Mouse (Mus musculus): ENCODE results near the gene Cmtr2.

Gene Cmtr2

GRCm38 (mm10) chr8:110215365-110215764 lies at the start of gene Cmtr2:
Gene Cmtr2, plus strand, starts transcription at chr8:110215665.
- in situ Hi-C loops (cut with MboI, MseI), result loop anchor here (5.0 kb wide), 1 partner anchor 618 kb away; no protein-coding TSS in a partner anchor

- in situ Hi-C loops (cut with MboI, MseI), result no loop called here
Observed at GRCm38 (mm10) chr8:110166270-110166669, 49.2 kb upstream of the Cmtr2 start.

- in situ Hi-C loops (cut with MboI, MseI), result no loop called here
Observed at GRCm38 (mm10) chr8:110168046-110168445, 47.4 kb upstream of the Cmtr2 start, which contains the start of gene Calb2. Gene Calb2, minus strand, starts transcription at chr8:110168210.

- in situ Hi-C loops (cut with MboI, MseI), result no loop called here
Observed at GRCm38 (mm10) chr8:110172161-110172560, 43.3 kb upstream of the Cmtr2 start.

DNA sequence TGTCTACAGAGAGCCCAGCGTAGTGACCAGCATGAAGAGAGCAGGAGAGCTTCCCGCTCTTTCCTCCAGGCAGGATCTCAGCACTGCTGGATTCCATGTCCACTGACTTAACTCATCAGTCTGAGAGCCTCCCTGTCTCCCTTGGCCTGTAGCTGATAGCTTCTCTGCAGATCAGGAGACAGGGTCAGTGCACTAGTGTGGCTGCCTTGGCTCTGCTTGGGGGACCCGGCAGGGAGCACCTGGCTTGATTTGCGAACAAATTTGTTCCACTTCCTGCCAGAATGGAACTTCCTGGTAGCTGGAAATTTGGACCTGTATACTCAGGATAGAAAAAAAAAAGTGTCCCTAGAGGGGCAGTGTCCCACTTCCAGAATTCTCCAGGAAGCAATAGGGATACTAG lies 40.6 kb upstream of the Cmtr2 start:
- in situ Hi-C loops (cut with MboI, MseI), result no loop called here

DNA sequence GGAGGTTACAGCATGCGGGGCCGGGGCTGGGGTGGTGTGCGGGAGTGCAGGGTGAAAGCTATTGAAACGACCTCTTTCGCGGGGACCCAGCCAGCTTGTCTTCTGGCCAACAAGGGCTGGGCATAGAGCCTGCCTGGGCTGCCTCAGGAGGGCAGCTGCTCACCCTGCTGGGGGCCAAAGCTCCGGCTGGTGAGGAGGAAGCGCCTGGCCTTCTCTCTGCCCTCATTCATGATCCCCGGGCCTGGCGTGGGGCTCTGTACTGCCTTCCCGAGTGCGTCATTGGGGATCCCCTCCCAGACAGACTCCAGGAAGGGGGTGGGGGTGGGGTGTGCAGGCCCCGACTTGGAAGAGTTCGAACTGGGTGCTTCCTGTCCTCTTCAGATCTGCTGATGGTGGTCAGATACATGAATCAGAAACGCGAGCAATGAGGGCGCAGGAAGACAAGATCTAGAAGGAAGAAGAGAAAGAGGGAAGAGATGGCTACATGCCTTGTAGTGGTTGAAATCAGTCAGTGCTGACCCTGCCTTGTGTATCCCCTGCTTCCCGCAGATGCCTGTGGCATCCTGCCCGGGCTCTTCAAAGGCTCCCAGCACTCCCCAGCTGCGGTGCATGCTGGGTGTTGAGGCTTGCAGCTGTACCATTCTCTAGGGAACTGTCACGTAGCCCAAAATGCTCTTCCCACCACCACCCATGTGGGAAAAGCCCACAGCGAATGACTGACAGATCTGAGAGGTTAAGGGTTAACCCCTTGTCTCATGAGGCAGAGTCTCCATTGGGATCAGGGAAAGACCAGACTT lies 37.9 kb upstream of the Cmtr2 start:
- in situ Hi-C loops (cut with MboI, MseI), result no loop called here

- in situ Hi-C loops (cut with MboI, MseI), result no loop called here
Observed at GRCm38 (mm10) chr8:110182735-110183367, 32.6 kb upstream of the Cmtr2 start.

DNA sequence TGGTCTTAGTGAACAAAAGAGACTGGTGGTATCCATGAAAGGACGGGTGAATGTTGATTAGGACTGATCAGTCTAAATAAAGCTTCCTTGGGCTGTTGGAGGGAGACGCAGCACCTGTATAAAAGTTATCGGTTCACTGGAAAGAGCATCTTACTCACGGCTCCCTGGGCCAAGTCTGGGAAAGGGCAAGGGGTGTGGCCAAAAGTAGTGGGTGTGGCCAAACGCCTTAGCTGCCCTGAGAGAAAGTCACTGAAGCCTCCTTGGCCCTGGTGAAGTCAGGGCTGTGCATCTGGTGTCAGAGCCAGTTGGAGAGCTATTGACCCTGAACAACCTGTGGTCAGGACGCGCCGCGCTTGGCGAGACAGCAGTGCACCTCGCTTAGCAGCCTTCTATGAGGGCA lies 31.7 kb upstream of the Cmtr2 start:
- in situ Hi-C loops (cut with MboI, MseI), result no loop called here

- in situ Hi-C loops (cut with MboI, MseI), result no loop called here
Observed at GRCm38 (mm10) chr8:110185538-110185937, 29.9 kb upstream of the Cmtr2 start.

- in situ Hi-C loops (cut with MboI, MseI), result no loop called here
Observed at GRCm38 (mm10) chr8:110188961-110189750, 26.3 kb upstream of the Cmtr2 start.

DNA sequence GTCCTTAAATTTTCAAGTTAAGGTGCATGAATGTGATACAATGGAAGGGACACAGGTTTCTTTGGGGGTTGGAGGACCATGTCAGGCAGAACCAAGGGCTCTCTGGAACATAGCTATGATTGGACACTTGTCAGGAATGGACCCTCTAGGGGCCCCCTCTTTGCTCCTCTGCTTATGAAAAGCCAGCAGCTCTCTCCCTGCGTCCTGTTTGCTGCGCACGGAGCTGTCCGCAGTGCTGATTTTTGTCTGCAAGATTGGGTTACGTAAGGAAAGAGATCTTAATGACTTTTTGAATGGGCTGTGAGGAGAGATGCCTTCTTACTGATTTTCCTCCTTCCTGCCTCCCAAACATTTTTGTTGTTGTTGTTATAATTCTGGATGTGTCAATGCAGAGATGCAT lies 18.8 kb upstream of the Cmtr2 start:
- in situ Hi-C loops (cut with MboI, MseI), result no loop called here

DNA sequence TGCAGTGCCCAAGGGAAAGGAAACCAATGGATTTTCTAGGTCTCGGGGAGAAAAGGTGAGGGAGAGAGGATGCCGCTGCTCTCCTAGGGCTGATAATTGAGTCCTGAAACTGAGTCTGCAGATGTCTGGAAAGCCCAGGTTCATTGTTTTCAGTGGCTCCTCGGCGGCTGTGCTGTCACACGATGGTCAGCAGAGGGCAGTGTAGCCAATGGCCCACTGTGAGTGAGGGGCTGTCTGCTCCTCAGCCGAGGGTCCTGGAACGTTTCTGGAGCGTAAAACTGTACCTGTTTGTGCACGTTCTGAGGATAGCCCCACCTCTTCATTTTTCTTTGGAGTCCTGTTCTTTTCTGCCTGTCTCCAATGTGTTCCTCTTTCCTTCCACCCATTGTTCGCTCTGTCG lies 13.7 kb upstream of the Cmtr2 start:
- in situ Hi-C loops (cut with MboI, MseI), result no loop called here

DNA sequence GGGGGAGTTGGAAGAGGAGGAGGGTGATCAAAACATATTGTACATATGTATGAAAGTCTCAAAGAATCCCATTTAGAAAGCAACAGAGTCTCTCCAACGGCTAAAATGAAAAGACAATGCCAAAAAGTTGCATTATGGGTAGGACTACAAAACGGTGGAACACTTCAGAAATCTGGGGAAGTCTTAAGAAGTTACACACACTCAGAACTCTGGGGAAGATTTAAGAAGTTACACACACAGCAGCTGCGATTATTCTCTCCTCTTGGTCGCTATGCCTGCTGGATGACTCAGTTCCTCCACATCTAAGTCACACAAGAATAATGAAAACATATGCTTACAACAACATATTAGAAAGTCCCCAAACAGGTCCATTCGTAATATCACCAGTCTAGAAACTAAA lies 788 bp downstream of the Cmtr2 start:
- in situ Hi-C loops (cut with MboI, MseI), result loop anchor here (5.0 kb wide), 1 partner anchor 619 kb away; no protein-coding TSS in a partner anchor

- in situ Hi-C loops (cut with MboI, MseI), result loop anchor here (5.0 kb wide), 1 partner anchor 620 kb away; no protein-coding TSS in a partner anchor
Observed at GRCm38 (mm10) chr8:110217198-110217597, 1.7 kb downstream of the Cmtr2 start.

DNA sequence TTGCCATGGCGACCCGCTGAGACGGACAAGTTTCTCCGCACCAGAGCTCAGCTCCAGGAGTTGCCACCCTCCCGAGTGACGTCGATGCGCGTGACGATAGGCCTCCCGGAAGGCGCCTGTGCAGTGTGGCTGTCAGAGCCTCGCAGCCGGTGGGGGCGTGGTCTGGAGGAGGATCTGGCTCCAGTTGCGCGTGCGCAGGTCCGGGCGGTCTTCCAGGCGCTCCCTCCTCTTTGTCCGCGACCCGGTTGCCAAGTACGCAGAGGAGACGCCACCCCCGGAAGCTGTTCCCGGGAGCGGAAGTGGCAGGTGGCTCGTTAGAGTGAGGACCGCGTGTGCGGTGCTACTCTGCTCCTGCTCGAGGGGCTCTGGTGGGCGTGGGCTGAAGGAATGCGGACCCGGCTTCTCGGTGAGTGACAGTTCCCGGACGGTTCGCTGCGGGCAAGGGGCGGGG lies 2.2 kb downstream of the Cmtr2 start:
- in situ Hi-C loops (cut with MboI, MseI), result loop anchor here (5.0 kb wide), 1 partner anchor 620 kb away; no protein-coding TSS in a partner anchor

- in situ Hi-C loops (cut with MboI, MseI), result loop anchor here (5.0 kb wide), 1 partner anchor 621 kb away; no protein-coding TSS in a partner anchor
Observed at GRCm38 (mm10) chr8:110218511-110218910, 3.0 kb downstream of the Cmtr2 start.

DNA sequence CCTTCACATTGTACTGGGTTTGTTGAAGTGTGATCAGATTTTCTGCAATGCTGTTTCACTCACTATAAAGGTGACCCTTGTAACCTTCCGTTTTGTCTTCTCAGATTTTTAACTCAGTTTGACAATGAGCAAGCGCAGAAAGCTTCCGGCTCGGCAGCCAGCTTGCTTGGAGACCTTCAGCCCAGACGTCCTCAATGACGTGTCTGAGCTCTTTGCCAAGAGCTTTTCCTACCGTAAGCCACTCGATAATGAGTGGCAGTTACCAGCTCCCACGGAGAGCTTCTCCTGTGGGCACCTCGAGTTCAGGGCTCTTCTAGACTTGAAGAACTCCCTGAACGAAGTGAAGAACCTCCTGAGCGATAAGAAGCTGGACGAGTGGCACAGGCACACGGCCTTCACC lies 5.5 kb downstream of the Cmtr2 start:
- in situ Hi-C loops (cut with MboI, MseI), result loop anchor here (10.0 kb wide), 1 partner anchor 1326 kb away; no protein-coding TSS in a partner anchor

GRCm38 (mm10) chr8:110230803-110231202 lies 15.3 kb downstream of the Cmtr2 start:
- in situ Hi-C loops (cut with MboI, MseI), result no loop called here

- in situ Hi-C loops (cut with MboI, MseI), result no loop called here
Observed at GRCm38 (mm10) chr8:110242278-110243177, 27.1 kb downstream of the Cmtr2 start.

DNA sequence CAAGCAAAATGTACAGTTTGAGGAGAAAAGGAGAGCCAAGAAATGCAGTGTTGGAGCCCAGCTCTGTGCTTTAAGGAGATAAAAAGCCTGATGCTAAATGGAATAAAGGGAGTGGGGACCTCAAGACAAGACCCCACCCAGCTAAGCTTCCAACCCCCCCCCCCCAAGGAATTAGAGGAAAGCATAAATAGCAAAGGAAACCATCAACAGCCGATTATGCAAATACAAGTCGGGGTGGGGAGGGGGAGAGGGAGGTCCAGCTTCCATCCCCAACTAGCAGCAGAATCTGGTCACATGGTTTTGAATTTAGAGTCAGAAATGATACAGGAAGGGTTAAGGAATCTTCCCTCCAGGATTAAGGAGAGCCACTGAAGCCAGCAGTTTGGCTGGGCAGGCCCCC lies 29.1 kb downstream of the Cmtr2 start:
- in situ Hi-C loops (cut with MboI, MseI), result no loop called here

DNA sequence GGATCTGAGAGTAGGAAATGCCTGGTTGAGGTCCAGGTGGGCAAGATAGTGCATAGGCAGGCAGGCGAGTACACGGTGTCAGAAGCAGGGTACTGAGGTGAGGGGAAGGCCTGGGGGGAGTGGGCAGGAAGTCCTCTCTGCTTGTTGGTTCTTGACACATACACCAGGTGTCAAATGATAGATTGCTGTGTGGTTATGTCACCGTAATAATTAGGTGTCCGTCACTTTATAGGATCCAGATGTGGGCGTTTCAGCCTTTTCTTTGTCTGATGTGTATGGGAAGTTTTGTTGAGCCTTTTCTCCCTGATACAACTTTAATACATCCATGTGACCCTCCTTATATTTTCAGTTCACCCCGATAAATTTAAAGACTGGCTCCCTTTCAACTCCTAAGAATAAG lies 31.8 kb downstream of the Cmtr2 start:
- in situ Hi-C loops (cut with MboI, MseI), result no loop called here
